Mouse (Mus musculus): ENCODE measurements around the gene Fam131c.

GRCm38 (mm10) chr4:141398545-141398944 lies 30.5 kb downstream of the Fam131c start, which contains the start of gene Clcnka:
- TF ChIP-seq POLR2A (IDR thresholded peaks at IDR 0.05; ENCODE audit: borderline replicate concordance, insufficient read depth, low read length) (no peak), CTCF (IDR thresholded peaks at IDR 0.05; ENCODE audit: borderline replicate concordance, insufficient read depth, low read depth, low read length) (no peak)
